Mouse (Mus musculus): ENCODE data around the gene Efcc1. TPM values are rescaled to one million over a fixed set of nuclear protein-coding genes. Genes with fewer than 3 reads are reported as not detected.

Gene Efcc1
- total RNA-seq, 2 experiments from 2014 or later = 2.0 to 2.1 TPM

- no peak for DNase-seq (ENCODE audit: low spot score in 2 of 2)
Observed at GRCm38 (mm10) chr6:87799576-87799975, 68.9 kb downstream of the Efcc1 start.

GRCm38 (mm10) chr6:87802462-87802861, 71.8 kb downstream of the Efcc1 start:
- no peak for DNase-seq (ENCODE audit: low spot score in 2 of 2)

GRCm38 (mm10) chr6:87804036-87804435, 73.4 kb downstream of the Efcc1 start:
- no peak for DNase-seq (ENCODE audit: low spot score in 2 of 2)

DNA sequence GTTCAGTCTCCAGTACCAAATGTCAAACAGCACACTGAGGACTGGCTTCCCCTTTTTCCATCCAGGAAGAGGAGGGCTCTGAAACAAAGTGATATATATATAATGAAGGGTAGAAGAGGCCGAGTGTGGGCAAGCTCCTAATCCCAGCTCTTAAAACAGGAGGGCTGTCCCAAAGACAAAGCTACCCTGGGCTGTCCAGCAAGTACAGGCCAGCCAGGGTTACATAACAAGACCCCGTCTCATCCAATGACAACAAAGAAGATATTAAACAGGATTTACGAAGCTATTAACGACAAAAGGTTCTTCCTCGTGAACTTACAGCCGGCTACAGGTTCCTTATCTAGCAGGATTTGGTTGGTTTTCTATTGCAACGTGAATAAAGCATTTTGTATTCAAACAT, 74.2 kb downstream of the Efcc1 start:
- no peak for DNase-seq (ENCODE audit: low spot score in 2 of 2)

- no peak for DNase-seq (ENCODE audit: low spot score in 2 of 2)
Observed at GRCm38 (mm10) chr6:87805448-87805847, 74.8 kb downstream of the Efcc1 start.

Other genes with a start within 250 kb of the Efcc1 start
- 1 to 10 TPM; 5.8 to 6.1 TPM for gene Arhgap25, start 197.6 kb upstream of the Efcc1 start, total RNA-seq (2021)
- 1 to 10 TPM; 1.7 to 1.9 TPM for gene Prokr1, start 140.1 kb upstream of the Efcc1 start, total RNA-seq (2021)
- gene Aplf, start 58.7 kb upstream of the Efcc1 start, total RNA-seq (2021) = 1 to 10 TPM; 9.4 TPM
- gene Gp9, start 47.2 kb downstream of the Efcc1 start, total RNA-seq (2021) = 1 to 10 TPM; 1.0 to 1.1 TPM
- gene Rab43, start 81.3 kb downstream of the Efcc1 start, total RNA-seq (2021) = 10 to 100 TPM; 44.3 to 49.2 TPM
- 1 to 10 TPM; 1.7 to 3.0 TPM for gene Gm45140, start 104.9 kb downstream of the Efcc1 start, total RNA-seq (2021)
- 10 to 100 TPM; 37.4 to 43.2 TPM for gene Isy1, start 107.9 kb downstream of the Efcc1 start, total RNA-seq (2021)
- gene Cnbp, start 120.2 kb downstream of the Efcc1 start, total RNA-seq (2021) = 100 to 1,000 TPM; 418 to 439 TPM
- gene Copg1, start 156.9 kb downstream of the Efcc1 start, total RNA-seq (2021) = 100 to 1,000 TPM; 132 to 136 TPM
- 10 to 100 TPM; 33.4 to 35.9 TPM for gene Hmces, start 183.1 kb downstream of the Efcc1 start, total RNA-seq (2021)